In genomic region chr10:61051993-61052613, GRCm38 (mm10) we compare ENCODE assay signal across 8 mouse cellular contexts. TPM values are rescaled to one million over a fixed set of nuclear protein-coding genes. Genes with fewer than 3 reads are reported as not detected.
DNase-seq lines count a peak whose midpoint lies in the region; ATAC-seq and TF ChIP-seq lines count a peak whose summit lies in the region.

No protein-coding gene starts in this region.

- TF ChIP-seq POLR2A in cerebellum, adult 2 months (IDR thresholded peaks at IDR 0.05; ENCODE audit: borderline replicate concordance, insufficient read depth, low read length): no peak

- DNase-seq in ovary, postnatal 10 days (ENCODE audit: low spot score): peak; percentile 29
- DNase-seq in ovary, adult 18-20 months (ENCODE audit: low spot score): no peak
- DNase-seq in cerebellum, adult 2 months: peak; percentile 63 to 71
- DNase-seq in left cerebral cortex, postnatal 36 days (ENCODE audit: low spot score in 2 of 2): peak; percentile 44 to 51
- DNase-seq in spleen, postnatal 10 days (ENCODE audit: low spot score in 2 of 2): peak; percentile 52 to 73

- no peaks in the 10 kb centered on the region for H3K4me1 ChIP-seq in cerebellum, adult 2 months (ENCODE audit: control insufficient read depth, insufficient read depth, low read length)
- H3K4me1 ChIP-seq in forebrain, embryonic 16.5 days (replicated peaks; ENCODE audit: control insufficient read depth, insufficient read depth, low read length): no peaks in the 10 kb centered on the region
- no peaks in the 10 kb centered on the region for H3K4me1 ChIP-seq in intestine, embryonic 16.5 days (ENCODE audit: control insufficient read depth, insufficient read depth, low read length)
- H3K4me1 ChIP-seq in midbrain, embryonic 15.5 days: no peaks in the 10 kb centered on the region

- no peaks in the 10 kb centered on the region for H3K27me3 ChIP-seq in cerebellum, adult 2 months (ENCODE audit: control insufficient read depth, insufficient read depth, low read length)
- no peaks in the 10 kb centered on the region; the same call in 1 of the 2 replicates for H3K27me3 ChIP-seq in forebrain, embryonic 16.5 days (replicated peaks; ENCODE audit: control insufficient read depth, insufficient read depth, low read length)
- no peaks in the 10 kb centered on the region for H3K27me3 ChIP-seq in intestine, embryonic 16.5 days (replicated peaks; ENCODE audit: control insufficient read depth, insufficient read depth, low read length)
- 0 out of 2 replicates have a peak, but pooled peaks cover 5% of the 10 kb centered on the region for H3K27me3 ChIP-seq in midbrain, embryonic 15.5 days (replicated peaks)

- 61% methylated on average over 14 of the region's 14 CpGs for WGBS in cerebellum, adult 2 months
- WGBS in forebrain, embryonic 16.5 days: 56% methylated on average over 14 of the region's 14 CpGs
- WGBS in intestine, embryonic 16.5 days: 58% methylated on average over 14 of the region's 14 CpGs
- WGBS in midbrain, embryonic 15.5 days: 58% methylated on average over 14 of the region's 14 CpGs

- TF ChIP-seq CTCF in cerebellum, adult 2 months (IDR thresholded peaks at IDR 0.05; ENCODE audit: borderline replicate concordance, insufficient read depth, low read depth, low read length): peak; percentile 96

- no peaks in the 10 kb centered on the region for H3K36me3 ChIP-seq in forebrain, embryonic 16.5 days (ENCODE audit: control insufficient read depth, insufficient read depth)
- no peaks in the 10 kb centered on the region for H3K36me3 ChIP-seq in intestine, embryonic 16.5 days (ENCODE audit: control insufficient read depth, insufficient read depth, low read length)
- H3K36me3 ChIP-seq in midbrain, embryonic 15.5 days (replicated peaks): no peaks in the 10 kb centered on the region

- H3K27ac ChIP-seq in cerebellum, adult 2 months (ENCODE audit: insufficient read depth, low read length): no peak overlapping the region
- no peak overlapping the region for H3K27ac ChIP-seq in forebrain, embryonic 16.5 days (ENCODE audit: low read length)
- H3K27ac ChIP-seq in intestine, embryonic 16.5 days (ENCODE audit: low read length): no peak overlapping the region
- no peak overlapping the region for H3K27ac ChIP-seq in midbrain, embryonic 15.5 days

- intact Hi-C loops in left cerebral cortex, postnatal 36 days (cut with DNase I): loop anchor here (1.0 to 5.0 kb wide), 2 partner anchors 215 to 273 kb away; no protein-coding TSS in a partner anchor

- peaks cover 5% of the 10 kb centered on the region; the same call in 1 of the 2 replicates for H3K9me3 ChIP-seq in forebrain, embryonic 16.5 days (ENCODE audit: control insufficient read depth, low read length)
- H3K9me3 ChIP-seq in intestine, embryonic 16.5 days (ENCODE audit: control insufficient read depth, low read length): peaks cover 3% of the 10 kb centered on the region; the same call in 1 of the 2 replicates
- no peaks in the 10 kb centered on the region for H3K9me3 ChIP-seq in midbrain, embryonic 15.5 days

- H3K9ac ChIP-seq in forebrain, embryonic 16.5 days (replicated peaks; ENCODE audit: low read depth, low read length): no peak overlapping the region
- H3K9ac ChIP-seq in intestine, embryonic 16.5 days (ENCODE audit: low read depth, low read length): no peak overlapping the region
- no peak overlapping the region for H3K9ac ChIP-seq in midbrain, embryonic 15.5 days

- no peak overlapping the region for H3K4me2 ChIP-seq in forebrain, embryonic 16.5 days (ENCODE audit: low read length)
- no peak overlapping the region for H3K4me2 ChIP-seq in intestine, embryonic 16.5 days (ENCODE audit: low read depth, low read length)
- no peak overlapping the region for H3K4me2 ChIP-seq in midbrain, embryonic 15.5 days

- ATAC-seq in forebrain, embryonic 16.5 days: peak; percentile 69
- ATAC-seq in intestine, embryonic 16.5 days: 0 out of 2 replicates have a peak, but pooled peaks have one; percentile 38
- ATAC-seq in midbrain, embryonic 15.5 days (replicated peaks): peak; percentile 76; the same call in 1 of the 2 replicates

- H3K4me3 ChIP-seq in cerebellum, adult 2 months (replicated peaks; ENCODE audit: insufficient read depth, low read depth, low read length): no peak overlapping the region
- H3K4me3 ChIP-seq in forebrain, embryonic 16.5 days (replicated peaks; ENCODE audit: low read length): no peak overlapping the region
- no peak overlapping the region for H3K4me3 ChIP-seq in intestine, embryonic 16.5 days (ENCODE audit: low read length)
- no peak overlapping the region for H3K4me3 ChIP-seq in midbrain, embryonic 15.5 days

RNA-seq across cellular contexts. Expression of gene Pcbd1, which starts 37.0 kb away (rescaled TPM):
- 25.7 and 26.3 TPM in 2 replicates for polyA plus RNA-seq in cerebellum, adult 2 months (2012; rRNA removed)
- 12.9 and 16.1 TPM in 2 replicates for polyA plus RNA-seq in forebrain, embryonic 16.5 days (2015; fragmentation: Nextera tagmentation; extraction: Ambion mirVana)
- polyA plus RNA-seq in intestine, embryonic 16.5 days (2015; fragmentation: Nextera tagmentation; extraction: Ambion mirVana): 246 and 248 TPM in 2 replicates
- 1 to 10 TPM; 7.3 to 9.6 TPM for total RNA-seq in left cerebral cortex, postnatal 36 days (2021)
- polyA plus RNA-seq in midbrain, embryonic 15.5 days (2015; fragmentation: Nextera tagmentation; extraction: Ambion mirVana): 40.7 and 44.2 TPM in 2 replicates
